Mouse (Mus musculus): ENCODE measurements around the gene Bzw1. TPM values are rescaled to one million over a fixed set of nuclear protein-coding genes. Genes with fewer than 3 reads are reported as not detected.

The Bzw1 gene
- polyA plus RNA-seq (2012; rRNA removed; ENCODE audit: low replicate concordance): 4.3 and 6.8 TPM in 2 replicates

DNA sequence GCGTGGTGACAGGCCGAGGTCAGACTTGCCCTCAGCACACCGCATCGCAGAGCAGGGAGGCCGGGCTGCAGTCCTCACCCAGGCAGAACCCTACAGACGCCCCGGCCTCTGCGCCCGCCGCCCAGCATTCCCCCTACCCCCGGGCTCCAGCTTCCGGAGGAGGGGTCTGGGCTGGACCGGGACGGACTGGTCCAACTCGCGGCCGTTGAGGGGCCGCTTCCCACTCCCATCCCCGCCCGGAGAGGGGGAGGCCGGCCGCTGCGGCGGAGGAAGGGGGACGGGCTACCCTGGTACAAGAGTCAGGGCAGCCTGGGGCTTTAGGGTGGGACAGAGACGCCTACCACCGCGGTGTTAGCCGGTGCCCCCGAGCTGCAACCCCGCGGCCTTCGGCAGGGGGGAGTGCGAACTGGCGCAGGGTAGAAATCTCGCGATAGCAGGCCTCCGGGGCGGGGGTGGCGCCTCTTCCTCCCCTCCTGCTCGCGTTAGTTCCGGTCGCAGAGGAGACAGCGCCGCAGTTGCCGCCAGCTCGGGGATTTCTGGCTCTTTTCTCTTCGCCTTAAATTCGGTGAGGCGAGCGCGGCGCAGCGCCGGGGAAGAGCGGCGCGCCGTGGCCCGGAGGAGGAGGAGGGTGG lies at the start of gene Bzw1:
Gene Bzw1 (plus strand): TSS at position 247 of the 632 bp plus-strand sequence.

DNA sequence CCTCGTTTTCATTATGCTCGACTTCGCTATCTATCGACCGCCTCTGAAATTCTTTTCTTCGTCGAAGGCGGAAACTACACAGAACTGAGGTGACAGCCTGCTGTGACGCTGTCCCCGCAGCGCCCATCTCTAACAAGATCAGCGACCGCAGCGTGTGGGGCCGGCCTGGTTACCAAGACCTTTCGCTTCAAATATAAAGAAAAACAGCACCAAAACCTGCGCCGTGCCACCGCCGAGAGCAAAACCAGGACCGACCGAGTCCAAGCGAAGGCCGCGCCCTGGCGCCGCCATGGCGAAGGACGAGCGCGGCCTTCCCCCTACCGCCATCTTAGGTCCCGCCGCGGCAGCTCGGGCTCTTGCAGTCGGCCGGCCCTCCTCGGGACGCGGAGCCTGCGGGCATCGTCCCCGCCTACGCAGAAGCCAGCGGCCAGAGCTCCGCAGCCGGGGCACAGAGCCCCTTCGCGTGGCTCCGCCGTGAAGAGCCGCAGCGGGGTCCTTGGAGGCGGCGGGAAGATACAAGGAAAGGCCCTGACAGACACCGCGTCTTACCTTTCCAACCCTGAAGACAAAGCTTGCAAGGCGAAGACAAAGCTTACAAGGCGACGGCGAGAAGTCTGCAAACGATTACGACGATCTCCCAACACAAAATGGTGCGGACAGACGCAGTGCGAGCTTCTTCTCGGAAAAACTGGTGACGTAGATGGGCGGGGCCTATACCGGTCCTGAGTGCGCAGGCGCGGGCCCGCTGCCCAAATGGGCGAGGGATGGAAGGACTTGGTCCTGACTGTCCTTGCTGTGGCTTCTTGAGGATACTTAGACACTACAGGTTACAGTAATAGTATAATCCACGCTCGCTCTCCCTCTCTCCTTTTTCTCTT lies 30.9 kb downstream of the Bzw1 start, which contains the start of gene Clk1:
Gene Clk1 (minus strand): TSS at position 696 of the 878 bp plus-strand sequence.

DNA sequence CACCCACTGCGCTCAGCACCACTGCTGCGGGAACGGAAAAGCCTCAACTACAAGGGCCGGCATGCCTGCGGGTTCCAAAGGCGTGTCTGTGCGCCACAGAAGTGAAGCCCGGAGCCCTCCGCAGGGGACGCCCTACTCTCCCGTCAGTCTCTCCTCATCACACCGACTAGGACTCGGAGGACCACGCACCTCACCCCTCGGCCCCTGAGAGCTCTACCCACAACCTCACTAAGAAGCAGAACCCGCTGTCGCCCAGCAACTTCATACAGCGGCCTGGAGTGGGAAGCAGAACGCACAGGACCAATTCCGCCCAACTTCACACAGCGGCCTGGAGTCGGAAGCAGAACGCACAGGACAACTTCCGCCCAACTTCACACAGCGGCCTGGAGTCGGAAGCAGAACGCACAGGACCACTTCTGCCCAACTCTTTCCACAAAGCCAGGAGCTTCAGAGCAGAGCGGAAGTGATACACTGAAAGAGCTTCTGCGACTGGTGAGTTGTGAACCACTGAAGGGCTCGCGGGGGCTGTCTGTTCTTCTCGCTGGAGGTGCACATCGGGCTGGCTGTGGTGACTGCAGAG lies 52.5 kb downstream of the Bzw1 start, which contains the start of the genes Nif3l1 and Ppil3:
Gene Nif3l1 (plus strand): TSS at position 9 of the 580 bp plus-strand sequence.
Gene Ppil3 (minus strand): TSS at position 344 of the 580 bp plus-strand sequence.

Other genes starting within 250 kb of the Bzw1 start
- gene Aox4, start 182.5 kb upstream of the Bzw1 start, polyA plus RNA-seq (2012; rRNA removed; ENCODE audit: low replicate concordance): not detected in 2 replicates
- not detected in 2 replicates for gene Aox2, start 114.6 kb upstream of the Bzw1 start, polyA plus RNA-seq (2012; rRNA removed; ENCODE audit: low replicate concordance)
- 4.2 and 6.0 TPM in 2 replicates for gene Clk1, start 31.2 kb downstream of the Bzw1 start, polyA plus RNA-seq (2012; rRNA removed; ENCODE audit: low replicate concordance)
- 5.3 and 7.0 TPM in 2 replicates for gene Nif3l1, start 52.3 kb downstream of the Bzw1 start, polyA plus RNA-seq (2012; rRNA removed; ENCODE audit: low replicate concordance)
- gene Ppil3, start 52.6 kb downstream of the Bzw1 start, polyA plus RNA-seq (2012; rRNA removed; ENCODE audit: low replicate concordance): 4.8 and 5.5 TPM in 2 replicates
- 1.1 and 1.2 TPM in 2 replicates for gene Orc2, start 112.2 kb downstream of the Bzw1 start, polyA plus RNA-seq (2012; rRNA removed; ENCODE audit: low replicate concordance)
- gene Fam126b, start 193.4 kb downstream of the Bzw1 start, polyA plus RNA-seq (2012; rRNA removed; ENCODE audit: low replicate concordance): 0.14 and 0.42 TPM in 2 replicates
- 7.8 and 12.0 TPM in 2 replicates for gene Ndufb3, start 193.5 kb downstream of the Bzw1 start, polyA plus RNA-seq (2012; rRNA removed; ENCODE audit: low replicate concordance)